Mouse (Mus musculus) cerebellum, adult 2 months (tissue): Measurements from ENCODE around the gene Foxf2.

Source experiments
- CTCF ChIP-seq: fragments of 200-500 bp; IDR thresholded peaks from 2 replicates; pipeline ENCODE4 v1.5.1; 2011; ENCODE audit warnings: low read depth, mild to moderate bottlenecking, control low read depth, low read length, moderate library complexity, borderline replicate concordance; ENCODE audit not compliant: insufficient read depth
- POLR2A ChIP-seq: fragments of 200-500 bp; IDR thresholded peaks from 2 replicates; pipeline ENCODE4 v1.6.1; 2011; ENCODE audit warnings: low read length, control low read depth, borderline replicate concordance; ENCODE audit not compliant: insufficient read depth

- TF ChIP-seq CTCF (no peak), POLR2A (no peak)
Observed at GRCm38 (mm10) chr13:31629321-31629851, 3.8 kb downstream of the Foxf2 start.
